Mouse (Mus musculus): ENCODE results near the gene Slain2.
"Not testable (repeated sequence)": the region's sequence is repeated elsewhere in the genome, so short reads cannot be mapped to it uniquely, and the experiment has no call there.

Gene Slain2

GRCm38 (mm10) chr5:72950252-72950651 is 36.1 kb downstream of the Slain2 start:
- DNase-seq (ENCODE audit: low spot score in 2 of 2) = no peak

GRCm38 (mm10) chr5:72953996-72954604 is 40.0 kb downstream of the Slain2 start:
- DNase-seq (ENCODE audit: low spot score in 2 of 2) = no peak

GRCm38 (mm10) chr5:72957281-72957680 is 43.2 kb downstream of the Slain2 start:
- no peak for DNase-seq (ENCODE audit: low spot score in 2 of 2)

GRCm38 (mm10) chr5:72960096-72960495 is 46.0 kb downstream of the Slain2 start:
- DNase-seq (ENCODE audit: low spot score in 2 of 2) = no peak

GRCm38 (mm10) chr5:72965706-72966105 is 51.6 kb downstream of the Slain2 start:
- no peak for DNase-seq (ENCODE audit: low spot score in 2 of 2)

- DNase-seq (ENCODE audit: low spot score in 2 of 2) = no peak
Measured at GRCm38 (mm10) chr5:72972435-72972834, 58.3 kb downstream of the Slain2 start.

- DNase-seq (ENCODE audit: low spot score in 2 of 2) = no peak
Measured at GRCm38 (mm10) chr5:72972934-72973333, 58.8 kb downstream of the Slain2 start.

- no peak for DNase-seq (ENCODE audit: low spot score in 2 of 2)
Measured at GRCm38 (mm10) chr5:72974602-72975001, 60.5 kb downstream of the Slain2 start, which contains the start of gene Gm10135. Gene Gm10135, minus strand, starts transcription at chr5:72974702.

GRCm38 (mm10) chr5:72975996-72976395 is 61.9 kb downstream of the Slain2 start:
- DNase-seq (ENCODE audit: low spot score in 2 of 2) = no peak

GRCm38 (mm10) chr5:72976539-72976938 is 62.4 kb downstream of the Slain2 start:
- no peak for DNase-seq (ENCODE audit: low spot score in 2 of 2)

GRCm38 (mm10) chr5:72984091-72984490 is 70.0 kb downstream of the Slain2 start:
- DNase-seq (ENCODE audit: low spot score in 2 of 2) = no peak

GRCm38 (mm10) chr5:72987786-72988185 is 73.7 kb downstream of the Slain2 start:
- DNase-seq (ENCODE audit: low spot score in 2 of 2) = no peak

- DNase-seq (ENCODE audit: low spot score in 2 of 2) = no peak
Measured at GRCm38 (mm10) chr5:72989756-72990155, 75.7 kb downstream of the Slain2 start.

- no peak for DNase-seq (ENCODE audit: low spot score in 2 of 2)
Measured at GRCm38 (mm10) chr5:72992474-72992873, 78.4 kb downstream of the Slain2 start.

GRCm38 (mm10) chr5:72994424-72994823 is 80.3 kb downstream of the Slain2 start:
- DNase-seq (ENCODE audit: low spot score in 2 of 2) = no peak

GRCm38 (mm10) chr5:72994928-72995327 is 80.8 kb downstream of the Slain2 start:
- DNase-seq (ENCODE audit: low spot score in 2 of 2) = no peak

- no peak for DNase-seq (ENCODE audit: low spot score in 2 of 2)
Measured at GRCm38 (mm10) chr5:72995379-72995778, 81.3 kb downstream of the Slain2 start.

- not testable (repeated sequence) for DNase-seq (ENCODE audit: low spot score in 2 of 2)
Measured at GRCm38 (mm10) chr5:72998546-72998945, 84.4 kb downstream of the Slain2 start.

GRCm38 (mm10) chr5:73004046-73004445 is 89.9 kb downstream of the Slain2 start:
- DNase-seq (ENCODE audit: low spot score in 2 of 2) = no peak

- peak in 1 of 2 experiments; percentile 18 for DNase-seq (ENCODE audit: low spot score in 2 of 2)
Measured at GRCm38 (mm10) chr5:73006784-73007581, 92.9 kb downstream of the Slain2 start, which contains the start of gene Slc10a4. Gene Slc10a4, plus strand, starts transcription at chr5:73006883.

- no peak for DNase-seq (ENCODE audit: low spot score in 2 of 2)
Measured at GRCm38 (mm10) chr5:73007582-73007959, 93.5 kb downstream of the Slain2 start.

- not testable (repeated sequence) for DNase-seq (ENCODE audit: low spot score in 2 of 2)
Measured at GRCm38 (mm10) chr5:73008230-73008629, 94.1 kb downstream of the Slain2 start.

- DNase-seq (ENCODE audit: low spot score in 2 of 2) = not testable (repeated sequence)
Measured at GRCm38 (mm10) chr5:73011806-73012205, 97.7 kb downstream of the Slain2 start.
